Mouse (Mus musculus): ENCODE results near the gene Hexdc.

DNA sequence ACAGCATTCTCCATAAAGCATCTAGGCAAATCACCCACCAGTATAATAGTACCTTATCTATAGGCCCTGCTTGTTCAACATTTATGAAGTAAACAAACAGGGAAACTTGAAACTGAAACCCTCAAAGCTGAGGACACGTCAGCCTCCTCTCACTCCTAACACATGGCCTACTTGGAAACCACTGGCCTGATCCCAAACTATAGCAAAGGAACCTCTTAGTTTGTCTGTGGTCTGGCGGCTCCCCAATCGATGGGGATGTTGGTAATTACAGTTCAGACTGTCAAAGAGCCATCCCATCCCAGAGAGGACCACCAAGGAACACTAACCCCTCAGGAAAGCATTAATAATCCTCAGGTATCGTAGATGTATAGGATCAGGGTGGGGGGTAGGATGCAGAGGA, 4.4 kb upstream of the Hexdc start:
- TF ChIP-seq CTCF (IDR thresholded peaks at IDR 0.05; ENCODE audit: control insufficient read depth, insufficient read depth, insufficient replicate concordance, low read depth, low read length) (no peak), POLR2A (IDR thresholded peaks at IDR 0.05; ENCODE audit: control insufficient read depth, low read depth, low read length) (no peak)

All from testis, adult 2 months (tissue).